In genomic region chr2:4515910-4516309, GRCm38 (mm10) we compare ENCODE assay signal across 17 mouse cellular contexts.
DNase-seq lines count a peak whose midpoint lies in the region; ATAC-seq lines count a peak whose summit lies in the region.
"Had no signal": no experiment of that assay in that cellular context is flagged by ENCODE, and none has a peak within 500 bp of the region (broad histone marks: within the 10 kb centered on the region; RNA-seq: fewer than 3 reads in every experiment).

No protein-coding gene starts in this region.

- no peak overlapping the region for H3K9ac ChIP-seq in heart, embryonic 11.5 days (ENCODE audit: low read depth, low read length)
- H3K9ac ChIP-seq in heart, embryonic 12.5 days: no peak overlapping the region
- no peak overlapping the region for H3K9ac ChIP-seq in limb, embryonic 12.5 days (replicated peaks)
- no peak overlapping the region for H3K9ac ChIP-seq in embryonic facial prominence, embryonic 13.5 days
- H3K9ac ChIP-seq in intestine, embryonic 16.5 days (ENCODE audit: low read depth, low read length): no peak overlapping the region
- H3K9ac ChIP-seq: neural tube, embryonic 15.5 days had no signal

- H3K4me3 ChIP-seq in heart, embryonic 11.5 days (ENCODE audit: low read depth, low read length): no peak overlapping the region
- H3K4me3 ChIP-seq in heart, embryonic 12.5 days: no peak overlapping the region
- H3K4me3 ChIP-seq in limb, embryonic 12.5 days (replicated peaks): no peak overlapping the region
- no peak overlapping the region for H3K4me3 ChIP-seq in limb, embryonic 10.5 days
- H3K4me3 ChIP-seq in embryonic facial prominence, embryonic 13.5 days: no peak overlapping the region
- H3K4me3 ChIP-seq in intestine, embryonic 16.5 days (ENCODE audit: low read length): no peak overlapping the region
- H3K4me3 ChIP-seq: neural tube, embryonic 15.5 days had no signal

- no peaks in the 10 kb centered on the region for H3K36me3 ChIP-seq in heart, embryonic 11.5 days (ENCODE audit: control insufficient read depth, insufficient read depth, low read length)
- H3K36me3 ChIP-seq in heart, embryonic 12.5 days: no peaks in the 10 kb centered on the region; the same call in 1 of the 2 replicates
- peaks cover 51% of the 10 kb centered on the region for H3K36me3 ChIP-seq in limb, embryonic 12.5 days
- peaks cover 61% of the 10 kb centered on the region for H3K36me3 ChIP-seq in limb, embryonic 10.5 days
- H3K36me3 ChIP-seq in embryonic facial prominence, embryonic 13.5 days: peaks cover 25% of the 10 kb centered on the region
- H3K36me3 ChIP-seq in intestine, embryonic 16.5 days (ENCODE audit: control insufficient read depth, insufficient read depth, low read length): no peaks in the 10 kb centered on the region

- peaks cover 14% of the 10 kb centered on the region for H3K4me1 ChIP-seq in heart, embryonic 11.5 days (ENCODE audit: control insufficient read depth, insufficient read depth, low read length)
- peaks cover 33% of the 10 kb centered on the region for H3K4me1 ChIP-seq in heart, embryonic 12.5 days (replicated peaks)
- H3K4me1 ChIP-seq in limb, embryonic 12.5 days (replicated peaks): peaks cover 22% of the 10 kb centered on the region
- peaks cover 11% of the 10 kb centered on the region for H3K4me1 ChIP-seq in limb, embryonic 10.5 days
- peaks cover 23% of the 10 kb centered on the region for H3K4me1 ChIP-seq in embryonic facial prominence, embryonic 13.5 days
- peaks cover 24% of the 10 kb centered on the region for H3K4me1 ChIP-seq in intestine, embryonic 16.5 days (ENCODE audit: control insufficient read depth, insufficient read depth, low read length)

- no peak for ATAC-seq in heart, embryonic 11.5 days (replicated peaks; ENCODE audit: insufficient number of reproducible peaks, low FRiP score, low TSS enrichment)
- no peak for ATAC-seq in heart, embryonic 12.5 days (ENCODE audit: insufficient number of reproducible peaks, low FRiP score)
- ATAC-seq in limb, embryonic 12.5 days (ENCODE audit: insufficient number of reproducible peaks, insufficient read depth, low FRiP score, low TSS enrichment, low read depth): no peak
- ATAC-seq in embryonic facial prominence, embryonic 13.5 days (ENCODE audit: insufficient number of reproducible peaks, insufficient read depth, low FRiP score, low TSS enrichment, low read depth): no peak
- ATAC-seq in intestine, embryonic 16.5 days: no peak
- no peak for ATAC-seq in megakaryocyte, adult 5-6 weeks (ENCODE audit: poor library complexity, severe bottlenecking)
- ATAC-seq: forebrain, embryonic 16.5 days; hindbrain, postnatal 0 days; lung, postnatal 0 days; Patski had no signal

- H3K27ac ChIP-seq in heart, embryonic 11.5 days (ENCODE audit: low read depth, low read length): peak overlapping the region; percentile 94; the same call in 1 of the 2 replicates
- no peak overlapping the region for H3K27ac ChIP-seq in heart, embryonic 12.5 days (ENCODE audit: poor library complexity, severe bottlenecking)
- H3K27ac ChIP-seq in limb, embryonic 12.5 days: peak overlapping the region; percentile 32; the same call in 1 of the 2 replicates
- H3K27ac ChIP-seq in limb, embryonic 10.5 days: no peak overlapping the region
- H3K27ac ChIP-seq in embryonic facial prominence, embryonic 13.5 days: peak overlapping the region; percentile 68; the same call in 1 of the 2 replicates
- 0 out of 2 replicates have a peak overlapping the region, but pooled peaks have one; percentile 24 for H3K27ac ChIP-seq in intestine, embryonic 16.5 days (ENCODE audit: low read length)
- H3K27ac ChIP-seq: hindbrain, postnatal 0 days had no signal

- no peaks in the 10 kb centered on the region for H3K27me3 ChIP-seq in heart, embryonic 11.5 days (ENCODE audit: control insufficient read depth, insufficient read depth, low read length)
- H3K27me3 ChIP-seq in heart, embryonic 12.5 days (replicated peaks): no peaks in the 10 kb centered on the region
- H3K27me3 ChIP-seq in limb, embryonic 12.5 days: no peaks in the 10 kb centered on the region
- H3K27me3 ChIP-seq in limb, embryonic 10.5 days (ENCODE audit: low read depth, poor library complexity, severe bottlenecking): no peaks in the 10 kb centered on the region
- no peaks in the 10 kb centered on the region for H3K27me3 ChIP-seq in embryonic facial prominence, embryonic 13.5 days
- no peaks in the 10 kb centered on the region for H3K27me3 ChIP-seq in intestine, embryonic 16.5 days (replicated peaks; ENCODE audit: control insufficient read depth, insufficient read depth, low read length)
- H3K27me3 ChIP-seq: neural tube, embryonic 15.5 days; Patski had no signal

- no peaks in the 10 kb centered on the region for H3K9me3 ChIP-seq in heart, embryonic 11.5 days (replicated peaks; ENCODE audit: control insufficient read depth, low read length)
- H3K9me3 ChIP-seq in heart, embryonic 12.5 days (replicated peaks): no peaks in the 10 kb centered on the region
- no peaks in the 10 kb centered on the region for H3K9me3 ChIP-seq in limb, embryonic 12.5 days
- H3K9me3 ChIP-seq in limb, embryonic 10.5 days (replicated peaks): no peaks in the 10 kb centered on the region
- H3K9me3 ChIP-seq in embryonic facial prominence, embryonic 13.5 days: no peaks in the 10 kb centered on the region
- H3K9me3 ChIP-seq in intestine, embryonic 16.5 days (ENCODE audit: control insufficient read depth, low read length): no peaks in the 10 kb centered on the region
- H3K9me3 ChIP-seq: neural tube, embryonic 15.5 days had no signal

- WGBS in heart, embryonic 11.5 days (ENCODE audit: insufficient replicate concordance): 74% methylated on average over 3 of the region's 3 CpGs
- 71% methylated on average over 3 of the region's 3 CpGs for WGBS in heart, embryonic 12.5 days
- 88% methylated on average over 3 of the region's 3 CpGs for WGBS in limb, embryonic 12.5 days
- WGBS in limb, embryonic 10.5 days: 88% methylated on average over 3 of the region's 3 CpGs
- 84% methylated on average over 3 of the region's 3 CpGs for WGBS in embryonic facial prominence, embryonic 13.5 days
- 87% methylated on average over 2 of the region's 3 CpGs for WGBS in intestine, embryonic 16.5 days

- no peak overlapping the region for H3K4me2 ChIP-seq in heart, embryonic 11.5 days
- no peak overlapping the region for H3K4me2 ChIP-seq in heart, embryonic 12.5 days
- H3K4me2 ChIP-seq in limb, embryonic 12.5 days: no peak overlapping the region
- H3K4me2 ChIP-seq in embryonic facial prominence, embryonic 13.5 days: no peak overlapping the region
- H3K4me2 ChIP-seq in intestine, embryonic 16.5 days (ENCODE audit: low read depth, low read length): no peak overlapping the region
- H3K4me2 ChIP-seq: liver, embryonic 11.5 days; neural tube, embryonic 15.5 days had no signal

- no peak for DNase-seq in limb, embryonic 10.5 days (ENCODE audit: low spot score)
- DNase-seq in urinary bladder, postnatal 25 days (ENCODE audit: low spot score): no peak
- DNase-seq: adrenal gland, postnatal 36 days; cerebellum, adult 2 months; retina, postnatal 1 day had no signal

Comparison
In these comparisons a context has a peak if more than half of its experiments do, and no peak if none do; other contexts are left out.
1. H3K27ac ChIP-seq: peak in heart, embryonic 11.5 days (single experiment), limb, embryonic 12.5 days (single experiment), embryonic facial prominence, embryonic 13.5 days (single experiment) and intestine, embryonic 16.5 days (single experiment); none in heart, embryonic 12.5 days (single experiment) and limb, embryonic 10.5 days (single experiment).